Mouse (Mus musculus): ENCODE measurements around the gene Tmx2.
"Not testable (repeated sequence)": the region's sequence is repeated elsewhere in the genome, so short reads cannot be mapped to it uniquely, and the experiment has no call there.

The Tmx2 gene

GRCm38 (mm10) chr2:84688080-84688844 lies 9.3 kb upstream of the Tmx2 start:
- CTCF ChIA-PET = no interaction called here

DNA sequence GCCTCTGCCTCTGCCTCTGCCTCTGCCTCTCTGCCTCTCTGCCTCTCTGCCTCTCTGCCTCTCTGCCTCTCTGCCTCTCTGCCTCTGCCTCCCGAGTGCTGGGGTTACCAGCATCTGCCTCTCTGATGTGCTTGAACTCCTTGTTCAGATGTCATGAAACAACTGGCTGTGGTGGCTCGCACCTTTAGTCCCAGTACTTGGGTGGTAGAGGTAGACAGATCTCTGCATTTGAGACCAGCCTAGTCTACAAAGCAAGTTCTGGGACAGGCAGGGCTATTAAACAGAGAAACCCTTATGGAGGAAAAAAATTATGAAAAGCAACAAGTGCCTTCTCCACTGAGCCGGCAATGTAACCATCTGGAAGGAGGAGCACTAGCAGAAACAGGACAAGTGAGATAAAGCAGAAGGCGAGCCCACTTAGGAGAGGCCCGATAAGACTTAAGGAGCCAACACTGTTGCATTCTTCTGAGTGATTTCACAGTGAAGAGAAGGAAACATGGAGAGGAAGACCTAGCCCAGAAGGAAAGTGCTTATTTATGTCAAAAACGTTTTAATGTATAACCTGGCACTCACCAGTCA lies 3.8 kb upstream of the Tmx2 start:
- CTCF ChIA-PET = no interaction called here

- CTCF ChIA-PET = interaction anchor here (1.0 kb wide), 1 partner anchor 32 kb away, joined by 3 read pairs; no protein-coding TSS in a partner anchor
Observed at GRCm38 (mm10) chr2:84677968-84678880, 716 bp downstream of the Tmx2 start, which contains the start of the genes Gm28635 and Med19. Gene Gm28635, minus strand, starts transcription at chr2:84678041. Gene Med19, plus strand, starts transcription at chr2:84678402.

DNA sequence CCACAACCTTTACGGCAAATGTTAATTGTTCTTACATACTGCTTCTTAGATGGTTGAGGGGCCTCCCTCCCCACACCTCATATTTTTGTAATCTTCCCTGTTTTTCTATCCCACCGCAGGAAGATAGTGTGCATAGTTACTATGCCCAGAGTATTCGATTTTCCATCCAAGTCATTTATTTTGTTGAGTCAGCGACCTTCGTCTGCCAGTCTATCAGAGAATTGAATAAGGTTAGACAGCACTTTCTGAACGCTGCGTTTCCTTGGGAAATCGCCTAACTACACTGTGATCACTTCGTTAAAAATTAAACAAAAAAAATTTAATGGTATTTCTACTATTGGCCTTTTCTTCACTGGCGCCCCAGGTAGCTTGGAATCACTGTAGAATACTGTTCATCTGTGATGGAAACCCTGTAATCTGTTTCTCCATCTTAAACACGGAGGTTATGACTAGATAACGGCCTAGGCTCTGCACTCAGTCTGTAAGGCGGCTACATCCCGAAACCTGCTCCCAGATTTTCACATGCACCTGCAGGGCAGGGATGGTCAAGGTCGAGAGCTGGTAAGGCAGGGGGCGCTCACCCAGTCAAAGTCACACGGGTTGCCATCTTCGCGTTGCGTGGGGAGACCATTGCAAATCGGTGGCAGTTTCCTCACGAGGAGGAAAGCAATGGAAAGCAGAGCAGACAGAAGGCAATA lies 1.5 kb downstream of the Tmx2 start:
- CTCF ChIA-PET = interaction anchor here (1.0 kb wide), 1 partner anchor 33 kb away, joined by 3 read pairs; no protein-coding TSS in a partner anchor

DNA sequence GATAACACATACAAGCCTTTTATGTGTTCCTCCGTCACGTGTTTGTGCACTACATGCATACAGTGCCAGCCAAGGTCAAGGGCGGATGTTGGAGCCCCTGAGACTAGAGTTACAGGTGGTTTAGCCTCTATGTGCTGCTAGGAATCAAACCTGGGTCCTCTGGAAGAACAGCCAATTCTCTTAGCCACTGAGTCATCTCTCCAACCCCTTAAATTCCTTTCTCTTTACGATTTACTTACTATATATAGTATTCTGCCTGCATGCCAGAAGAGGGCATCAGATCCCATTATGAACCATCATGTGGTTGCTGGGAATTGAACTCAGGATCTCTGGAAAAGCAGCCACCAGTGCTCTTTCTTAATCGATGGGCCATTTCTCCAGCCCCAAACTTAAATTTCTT lies 7.4 kb downstream of the Tmx2 start:
- CTCF ChIA-PET = not testable (repeated sequence)

DNA sequence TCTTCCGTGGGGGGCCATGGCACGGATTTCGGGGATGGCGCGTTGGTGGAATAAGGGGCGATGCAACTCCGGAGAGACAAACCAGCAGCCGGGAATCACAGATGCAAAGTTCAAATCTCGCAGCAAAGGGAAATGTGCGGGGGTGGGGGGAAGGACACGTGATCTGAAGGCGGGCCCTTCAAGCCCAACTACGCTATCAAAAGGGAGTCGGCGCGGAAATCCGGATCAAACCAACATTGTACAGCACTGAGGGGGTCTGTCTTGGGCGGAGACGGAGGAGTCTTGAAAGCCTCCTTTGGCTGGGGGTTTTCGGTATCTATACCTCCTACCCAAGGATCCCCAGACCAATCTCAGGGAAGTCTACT lies 8.4 kb downstream of the Tmx2 start, which contains the start of gene Selenoh:
Gene Selenoh, minus strand, starts transcription at position 202 of the 365 bp plus-strand sequence.
- CTCF ChIA-PET = interaction anchor here (0.7 kb wide), 1 partner anchor 67 kb away, joined by 4 read pairs; no protein-coding TSS in a partner anchor

GRCm38 (mm10) chr2:84669828-84670568 lies 8.9 kb downstream of the Tmx2 start:
- CTCF ChIA-PET = interaction anchor here (0.7 kb wide), 1 partner anchor 68 kb away, joined by 4 read pairs; no protein-coding TSS in a partner anchor

GRCm38 (mm10) chr2:84666081-84666480 lies 12.9 kb downstream of the Tmx2 start:
- CTCF ChIA-PET = no interaction called here

- CTCF ChIA-PET = no interaction called here
Observed at GRCm38 (mm10) chr2:84662866-84663265, 16.1 kb downstream of the Tmx2 start.

DNA sequence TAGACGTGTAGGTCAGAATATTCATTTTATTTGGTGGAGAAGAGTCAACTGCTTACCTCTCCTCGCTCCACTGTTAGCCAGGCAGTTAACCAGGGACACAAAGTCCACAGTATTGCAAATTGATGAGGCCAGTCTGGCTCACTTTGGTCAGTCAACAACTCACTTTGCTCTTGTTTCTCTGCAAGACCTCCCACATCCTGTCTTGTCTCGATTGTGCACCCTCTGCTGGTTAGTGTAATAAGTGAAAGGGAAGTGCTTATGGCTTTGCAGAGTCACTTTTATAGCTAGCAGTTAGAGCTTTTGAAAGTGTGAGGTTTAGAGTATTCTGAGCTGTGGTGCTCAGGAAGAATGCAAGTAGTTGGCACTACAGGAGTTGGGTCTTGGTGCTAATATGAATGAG lies 18.7 kb downstream of the Tmx2 start:
- CTCF ChIA-PET = interaction anchor here (1.0 kb wide), 1 partner anchor 9 kb away, joined by 5 read pairs; no protein-coding TSS in a partner anchor

DNA sequence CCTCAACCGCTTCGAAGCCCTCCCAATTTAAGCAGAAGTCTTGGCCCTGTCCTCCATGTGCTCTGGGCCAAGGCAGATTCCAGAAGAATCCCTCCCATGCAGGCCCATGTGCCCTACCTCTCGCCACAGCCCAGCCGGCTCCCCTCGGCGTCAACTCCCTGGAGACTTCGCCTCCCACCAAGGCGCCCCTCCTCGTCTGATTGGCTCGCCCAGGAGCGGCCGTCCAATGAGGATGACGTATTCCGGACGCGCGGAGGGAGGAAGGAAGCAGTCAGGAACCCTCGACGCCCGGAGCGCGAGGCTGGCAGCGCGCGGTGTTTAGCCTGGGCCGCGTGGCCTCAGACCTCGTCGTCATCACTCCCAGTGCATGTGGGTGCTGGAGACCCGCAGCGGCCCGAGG lies 20.1 kb downstream of the Tmx2 start, which contains the start of gene Btbd18:
Gene Btbd18, plus strand, starts transcription at position 274 of the 400 bp plus-strand sequence.
- CTCF ChIA-PET = interaction anchor here (0.6 kb wide), 1 partner anchor 84 kb away, joined by 8 read pairs; the partner anchor contains the start of gene Gm19426

DNA sequence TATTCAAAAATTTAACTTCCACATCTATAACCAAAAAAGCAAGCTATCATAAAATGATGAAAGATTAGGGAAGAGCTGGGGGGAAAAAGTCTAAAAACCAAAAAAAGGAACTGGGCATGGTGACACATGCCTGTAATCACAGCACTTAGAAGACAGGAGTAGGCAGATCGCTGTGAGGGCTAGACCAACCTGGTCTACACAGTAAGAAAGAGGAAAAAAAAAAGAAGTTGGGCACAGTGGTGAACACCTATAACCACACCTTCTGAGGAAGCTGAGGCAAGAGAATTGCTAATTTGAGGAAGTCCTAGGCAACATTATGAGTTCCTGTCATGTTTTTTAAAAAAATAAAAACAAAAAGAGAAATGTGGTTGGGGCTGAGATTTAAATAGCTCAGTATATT lies 23.1 kb downstream of the Tmx2 start:
- CTCF ChIA-PET = interaction anchor here (0.6 to 0.8 kb wide), 5 partner anchors 20 to 353 kb away, joined by 3 read pairs; no protein-coding TSS in a partner anchor

- CTCF ChIA-PET = interaction anchor here (0.7 kb wide), 1 partner anchor 36 kb away, joined by 3 read pairs; no protein-coding TSS in a partner anchor
Observed at GRCm38 (mm10) chr2:84653354-84653753, 25.6 kb downstream of the Tmx2 start.

DNA sequence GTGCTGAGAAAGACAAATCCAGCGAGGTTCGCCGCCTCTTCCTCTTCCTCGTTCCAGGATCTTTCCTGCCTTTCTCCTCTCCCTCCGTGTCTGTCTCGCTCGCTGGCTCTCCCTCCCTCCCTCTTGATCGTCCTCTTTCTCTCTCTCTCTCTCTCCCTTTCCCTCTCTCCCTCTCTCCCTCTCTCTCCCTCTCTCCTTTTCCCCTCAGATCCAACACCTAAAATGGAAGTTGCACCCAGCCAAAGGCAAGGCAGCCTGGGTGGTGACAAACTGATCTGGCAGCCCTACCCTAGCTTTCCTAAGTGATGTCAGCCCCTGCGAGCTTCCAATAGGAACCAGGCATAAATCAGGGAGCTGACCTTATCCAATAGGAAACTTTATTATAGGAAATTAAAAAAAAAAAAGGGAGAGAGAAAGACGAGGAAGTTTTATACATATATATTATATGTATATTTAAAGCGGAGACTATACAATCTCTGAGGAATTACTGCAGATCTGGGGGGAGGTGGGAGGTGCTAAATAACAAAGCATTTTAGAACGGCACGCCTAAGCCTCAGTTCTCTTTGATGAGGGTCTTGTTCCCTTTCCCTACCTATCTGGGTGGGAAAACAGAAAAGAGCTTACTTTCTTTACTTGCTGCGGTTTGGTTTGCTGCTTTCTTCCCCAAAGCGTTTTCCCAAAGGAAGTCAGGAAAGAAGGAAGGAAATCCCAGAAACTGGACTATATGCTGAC lies 28.3 kb downstream of the Tmx2 start, which contains the start of gene Ctnnd1:
Gene Ctnnd1, minus strand, starts transcription at position 302 of the 732 bp plus-strand sequence.
- CTCF ChIA-PET = interaction anchor here (0.7 kb wide), 1 partner anchor 76 kb away, joined by 3 read pairs; no protein-coding TSS in a partner anchor

DNA sequence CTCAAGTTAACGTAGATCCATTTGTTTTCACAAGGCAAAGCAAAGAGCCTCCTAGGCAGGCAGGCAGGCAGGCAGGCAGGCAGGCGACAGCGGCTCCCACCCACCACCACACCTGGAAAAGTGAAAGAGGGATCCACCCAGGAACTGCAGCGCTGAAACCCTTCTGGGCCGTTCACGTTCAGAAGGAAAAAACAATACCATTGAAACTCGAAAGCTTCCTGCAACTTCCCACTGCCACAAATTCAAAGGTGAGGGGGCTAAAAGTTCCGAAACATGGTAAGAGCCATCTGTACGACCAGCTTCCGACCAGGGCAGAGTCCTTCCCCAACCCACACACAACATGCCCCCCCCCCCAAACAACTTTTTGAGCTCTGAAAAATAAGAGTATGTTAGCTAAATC lies 29.3 kb downstream of the Tmx2 start:
- CTCF ChIA-PET = interaction anchor here (1.0 kb wide), 1 partner anchor 10 kb away, joined by 3 read pairs; no protein-coding TSS in a partner anchor

DNA sequence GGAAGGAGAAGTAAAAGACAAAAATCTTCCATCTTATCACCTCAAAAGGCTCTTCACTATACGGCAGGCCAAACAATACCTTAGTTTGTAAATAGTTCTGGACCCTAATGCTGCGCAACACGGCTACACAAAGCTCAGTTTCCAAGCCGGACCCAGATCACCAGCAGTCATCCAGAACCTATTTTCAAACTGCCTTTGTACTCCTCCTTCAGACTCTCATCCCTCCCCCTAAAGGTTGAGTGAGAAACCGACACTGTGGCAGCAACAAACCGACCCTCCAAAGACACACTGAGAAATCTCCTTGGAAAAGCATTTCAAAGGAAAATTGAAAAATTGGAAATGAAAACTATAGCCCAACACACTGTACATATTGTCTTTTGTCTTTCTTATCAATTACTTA lies 30.6 kb downstream of the Tmx2 start:
- CTCF ChIA-PET = no interaction called here

DNA sequence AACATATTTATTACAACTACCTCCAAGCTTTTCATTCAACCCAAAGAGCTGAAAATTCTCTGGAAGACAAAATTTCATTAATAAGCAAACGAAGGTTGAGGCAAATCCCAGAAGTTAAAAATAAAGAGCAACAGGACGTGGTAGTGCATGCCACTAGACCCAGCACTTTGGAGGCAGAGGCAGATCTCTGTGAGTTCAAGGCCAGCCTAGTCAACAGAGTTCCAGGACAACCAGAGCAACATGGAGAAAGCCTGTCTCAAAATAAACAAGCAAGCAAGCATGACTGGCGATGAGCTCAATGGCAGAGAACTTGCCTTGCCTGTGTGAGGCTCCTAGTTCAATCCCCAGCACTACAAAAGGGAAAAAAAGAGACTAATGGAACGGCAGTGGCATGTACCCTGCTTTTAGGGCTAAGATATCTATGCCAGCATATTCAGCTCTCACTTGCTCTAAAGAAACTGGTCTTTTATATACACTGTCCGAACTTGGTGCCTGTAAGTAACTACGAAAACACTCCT lies 31.8 kb downstream of the Tmx2 start:
- CTCF ChIA-PET = no interaction called here

DNA sequence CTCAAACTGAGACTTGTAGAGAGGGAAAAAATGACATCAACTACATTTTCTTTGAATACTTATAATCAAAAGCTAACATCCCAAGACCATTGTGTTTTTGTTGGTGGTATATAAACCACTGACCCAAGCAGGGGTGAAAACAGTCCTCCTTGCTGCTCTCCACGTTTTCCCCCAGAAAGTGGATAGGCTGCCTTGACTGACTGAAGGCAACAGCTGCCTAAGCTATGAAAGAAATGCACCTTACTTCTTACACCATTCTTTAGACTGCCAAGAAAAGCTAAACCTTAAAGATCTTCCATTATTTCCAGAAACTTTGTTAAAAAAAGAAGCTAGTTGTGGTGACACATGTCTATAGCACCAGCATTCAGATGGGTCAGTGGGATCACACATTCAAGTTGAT lies 32.8 kb downstream of the Tmx2 start:
- CTCF ChIA-PET = interaction anchor here (0.5 kb wide), 1 partner anchor 89 kb away, joined by 7 read pairs; no protein-coding TSS in a partner anchor

- CTCF ChIA-PET = interaction anchor here (0.5 kb wide), 1 partner anchor 586 kb away, joined by 9 read pairs; no protein-coding TSS in a partner anchor
Observed at GRCm38 (mm10) chr2:84640833-84641232, 38.1 kb downstream of the Tmx2 start.

Measured in spleen, embryonic (tissue).